Mouse (Mus musculus) spleen, adult 2 months (tissue): Measurements from ENCODE around the gene Fam189a2.

Experiments used
- CTCF ChIP-seq: fragments of 200-500 bp; IDR thresholded peaks from 2 replicates; pipeline ENCODE4 v1.5.1; 2011; ENCODE audit warnings: mild to moderate bottlenecking, inconsistent platforms; ENCODE audit not compliant: insufficient read depth, insufficient read length, insufficient replicate concordance; ENCODE audit errors: extremely low read depth
- POLR2A ChIP-seq: fragments of 200-500 bp; IDR thresholded peaks from 2 replicates; pipeline ENCODE4 v1.6.1; 2011; ENCODE audit warnings: low read depth, low read length, inconsistent platforms

DNA sequence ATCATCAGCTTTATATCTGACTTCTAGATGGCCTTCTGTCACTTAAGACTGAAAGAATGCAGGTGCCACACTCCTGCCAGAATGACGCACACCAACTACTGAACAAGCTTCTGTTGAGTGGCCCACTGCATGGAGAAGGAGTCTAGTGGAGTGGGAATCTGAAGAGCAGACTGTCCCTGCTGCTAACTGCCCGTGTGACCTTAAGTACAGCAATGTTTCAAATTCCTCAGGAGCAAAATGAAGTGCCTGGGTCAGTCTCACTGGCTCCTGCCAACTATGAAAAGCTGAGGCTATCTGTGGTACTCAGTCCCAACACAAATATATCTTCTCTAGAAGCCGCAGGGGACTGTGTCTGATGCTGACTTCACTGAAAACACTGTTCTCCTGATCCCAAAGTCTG lies 18.5 kb upstream of the Fam189a2 start:
- no peak for TF ChIP-seq CTCF
- TF ChIP-seq POLR2A, result no peak
